ENCODE assay signal across 23 mouse cellular contexts in the genomic region with DNA sequence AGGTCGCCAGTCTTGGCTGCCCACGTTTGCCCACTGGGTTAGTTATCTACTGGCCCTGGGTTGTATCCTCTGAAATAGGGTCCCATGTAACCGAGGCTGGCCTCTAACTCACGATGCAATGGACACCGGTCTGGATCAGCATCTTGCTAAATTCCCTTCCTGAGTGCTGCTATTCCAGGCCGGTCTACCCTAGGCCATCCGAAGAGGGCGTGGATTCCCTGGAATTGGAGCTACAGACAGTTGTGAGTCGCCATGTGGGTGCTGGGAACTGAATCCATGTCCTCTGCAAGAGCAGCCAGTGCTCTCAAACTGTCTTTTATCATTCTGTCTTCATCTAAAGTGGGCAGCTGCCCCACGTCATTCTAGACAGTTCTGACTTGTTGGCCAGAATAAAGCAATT. TPM values are rescaled to one million over a fixed set of nuclear protein-coding genes. Genes with fewer than 3 reads are reported as not detected.
"Had no signal": no experiment of that assay in that cellular context is flagged by ENCODE, and none has a peak within 500 bp of the region (broad histone marks: within the 10 kb centered on the region; RNA-seq: fewer than 3 reads in every experiment).

No protein-coding gene starts in this region.

- H3K4me2 ChIP-seq: lung, embryonic 15.5 days; midbrain, embryonic 11.5 days; neural tube, embryonic 13.5 days had no signal

- H3K27ac ChIP-seq: layer of hippocampus, adult 2 months; liver, embryonic 14.5 days; lung, embryonic 15.5 days; neural tube, embryonic 13.5 days had no signal

- DNase-seq: kidney, adult 18-20 months; kidney, adult 9 months; kidney, postnatal 14 days; layer of hippocampus, adult 9-11 months; lung, adult 18-20 months; lung, postnatal 10 days; lung, postnatal 36 days; midbrain, embryonic 14.5 days; thymus, adult 18-20 months; thymus, postnatal 4 days had no signal

- H3K4me3 ChIP-seq: layer of hippocampus, adult 2 months; lung, embryonic 15.5 days; megakaryocyte, embryonic 14.5 days; neural tube, embryonic 13.5 days had no signal

- H3K9ac ChIP-seq: liver, embryonic 14.5 days; lung, embryonic 15.5 days; neural tube, embryonic 13.5 days had no signal

- H3K9me3 ChIP-seq: lung, embryonic 15.5 days; megakaryocyte, embryonic 14.5 days; neural tube, embryonic 13.5 days had no signal

- H3K27me3 ChIP-seq: lung, embryonic 15.5 days; megakaryocyte, embryonic 14.5 days; neural tube, embryonic 13.5 days had no signal

- H3K36me3 ChIP-seq: lung, embryonic 15.5 days; neural tube, embryonic 13.5 days had no signal

RNA-seq across cellular contexts. Expression of a gene that starts 25.8 kb away (rescaled TPM):
- total RNA-seq: layer of hippocampus, adult 2 months; layer of hippocampus, postnatal 25 days; left cerebral cortex, adult 18-20 months; left cerebral cortex, postnatal 36 days; liver, adult 2 months had no signal
- polyA plus RNA-seq: limb, embryonic 11.5 days; liver, adult 2 months; midbrain, embryonic 11.5 days had no signal

RNA-seq across cellular contexts. Expression of a gene that starts 48.8 kb away (rescaled TPM):
- total RNA-seq: liver, adult 2 months had no signal
- polyA plus RNA-seq: liver, adult 2 months; midbrain, embryonic 14.5 days; small intestine, adult 2 months; spleen, adult 2 months had no signal
